Mouse (Mus musculus) lung, embryonic 16.5 days (tissue): ENCODE data around the gene Gm15013. TPM values are rescaled to one million over a fixed set of nuclear protein-coding genes. Genes with fewer than 3 reads are reported as not detected.

Source experiments
- ATAC-seq: fragments of 200-750 bp; cut with Nextera tagmentation; 2 replicates; pipeline ENCODE4 v1.8.0; 2017; ENCODE audit warnings: low read depth, mild to moderate bottlenecking, moderate library complexity
- H3K27ac ChIP-seq: fragments of 300-500 bp; sonication (generic); 2 replicates; pipeline ENCODE4 v1.5.1; 2014; ENCODE audit warnings: mild to moderate bottlenecking, control low read depth, low read length
- H3K27me3 ChIP-seq: fragments of 300-500 bp; sonication (generic); 2 replicates; pipeline ENCODE4 v1.6.1; 2014; ENCODE audit warnings: low read depth, low read length, mixed read lengths; ENCODE audit not compliant: control insufficient read depth, insufficient read depth
- H3K36me3 ChIP-seq: fragments of 300-500 bp; sonication (generic); 2 replicates; pipeline ENCODE4 v1.6.1; 2014; ENCODE audit warnings: low read length; ENCODE audit not compliant: control insufficient read depth, insufficient read depth
- H3K4me1 ChIP-seq: fragments of 300-500 bp; sonication (generic); replicated peaks from 2 replicates; pipeline ENCODE4 v1.6.1; 2014; ENCODE audit warnings: low read length, mixed read lengths; ENCODE audit not compliant: control insufficient read depth, insufficient read depth
- H3K4me2 ChIP-seq: fragments of 300-500 bp; sonication (generic); 2 replicates; pipeline ENCODE4 v1.6.1; 2014; ENCODE audit warnings: low read depth, low read length, control low read depth
- H3K4me3 ChIP-seq: fragments of 300-500 bp; sonication (generic); 2 replicates; pipeline ENCODE4 v1.5.1; 2014; ENCODE audit warnings: mild to moderate bottlenecking, low read length, control low read depth
- H3K9ac ChIP-seq: fragments of 300-500 bp; sonication (generic); 2 replicates; pipeline ENCODE4 v1.6.1; 2014; ENCODE audit warnings: low read length, control low read depth
- H3K9me3 ChIP-seq: fragments of 300-500 bp; sonication (generic); 2 replicates; pipeline ENCODE4 v1.6.1; 2016; ENCODE audit warnings: low read length; ENCODE audit not compliant: control insufficient read depth
- WGBS: fragments of 180-500 bp; shearing (Covaris S2); extraction: QIAGEN DNeasy Blood & Tissue Kit; methylation state at CpG from one replicate; pipeline ENCODE4 v1.1.7; 2014; 5-methylcytosine and 5-hydroxymethylcytosine counted together
- polyA plus RNA-seq: library from polyadenylated mRNA; unstranded; fragments of >200 nt; fragmentation: Nextera tagmentation; extraction: Ambion mirVana; gene quantifications from 2 replicates; pipeline ENCODE4 v1.2.1, GENCODE M21; 2015

Gene Gm15013
- polyA plus RNA-seq, 1 experiment from 2014 or later: 0.26 TPM

GRCm38 (mm10) chrX:139665829-139666228, 48.5 kb downstream of the Gm15013 start:
- Histone ChIP-seq H3K4me3 (no peak overlapping the region), H3K27me3 (no peaks in the 10 kb centered on the region), H3K4me1 (no peaks in the 10 kb centered on the region), H3K36me3 (no peaks in the 10 kb centered on the region), H3K9me3 (no peaks in the 10 kb centered on the region), H3K9ac (no peak overlapping the region), H3K4me2 (no peak overlapping the region), H3K27ac (no peak overlapping the region)
- 60% methylated on average over 2 of the region's 2 CpGs for WGBS
- no peak for ATAC-seq

Other genes starting within 250 kb of the Gm15013 start
- 0.94 and 1.6 TPM in 2 replicates for gene D330045A20Rik, start 234.1 kb downstream of the Gm15013 start, polyA plus RNA-seq
- gene Rnf128, start 151.2 kb downstream of the Gm15013 start, polyA plus RNA-seq: 5.9 and 7.0 TPM in 2 replicates
- gene Tbc1d8b, start 29.5 kb downstream of the Gm15013 start, polyA plus RNA-seq: 4.3 and 4.9 TPM in 2 replicates
- 0.28 TPM in 1 of 2 replicates, not detected in the other for gene Ripply1, start 67.9 kb upstream of the Gm15013 start, polyA plus RNA-seq
- 0.29 and 0.62 TPM in 2 replicates for gene Cldn2, start 86.3 kb upstream of the Gm15013 start, polyA plus RNA-seq
- 13.6 and 13.9 TPM in 2 replicates for gene Morc4, start 157.2 kb upstream of the Gm15013 start, polyA plus RNA-seq